Mouse (Mus musculus) CH12.LX (cell line): ENCODE data around the gene Twsg1.

ENCODE experiments used
- CTCF ChIP-seq, 2 experiments: IDR thresholded peaks in 1 of 2; conservative IDR thresholded peaks in 1 of 2; 2 replicates each; pipeline ENCODE4 v1.5.1; 2011 to 2012; ENCODE audit warnings: low read depth in 2 of 2, low read length in 2 of 2, improper control_type of control experiment in 1 of 2, inconsistent platforms in 1 of 2, mild to moderate bottlenecking in 1 of 2, moderate library complexity in 1 of 2
- E2F4 ChIP-seq: IDR thresholded peaks from 2 replicates; pipeline ENCODE4 v1.6.1; 2011; ENCODE audit warnings: low read depth, low read length, improper control_type of control experiment; ENCODE audit not compliant: insufficient replicate concordance
- EP300 ChIP-seq: IDR thresholded peaks from 2 replicates; pipeline ENCODE4 v1.6.1; 2011; ENCODE audit warnings: low read length, improper control_type of control experiment
- MAFK ChIP-seq: IDR thresholded peaks from 2 replicates; pipeline ENCODE4 v1.6.1; 2011; ENCODE audit warnings: low read length, improper control_type of control experiment; ENCODE audit not compliant: insufficient replicate concordance
- MAZ ChIP-seq: IDR thresholded peaks from 2 replicates; pipeline ENCODE4 v1.6.1; 2012; ENCODE audit warnings: low read depth, mild to moderate bottlenecking, inconsistent platforms, low read length, improper control_type of control experiment, moderate library complexity
- POLR2A ChIP-seq: IDR thresholded peaks from 2 replicates; pipeline ENCODE4 v1.6.1; 2011; ENCODE audit warnings: low read depth, mild to moderate bottlenecking, improper control_type of control experiment, low read length
- RAD21 ChIP-seq: IDR thresholded peaks from 2 replicates; pipeline ENCODE4 v1.6.1; 2011; ENCODE audit warnings: low read depth, mild to moderate bottlenecking, low read length, improper control_type of control experiment, moderate library complexity
- RCOR1 ChIP-seq: conservative IDR thresholded peaks from 2 replicates; pipeline ENCODE4 v1.6.1; 2012; ENCODE audit warnings: low read depth, mild to moderate bottlenecking, inconsistent platforms, low read length, improper control_type of control experiment
- SMC3 ChIP-seq: IDR thresholded peaks from 2 replicates; pipeline ENCODE4 v1.6.1; 2011; ENCODE audit warnings: low read depth, low read length, improper control_type of control experiment
- TCF12 ChIP-seq: IDR thresholded peaks from 2 replicates; pipeline ENCODE4 v1.6.1; 2014; ENCODE audit warnings: low read depth, mild to moderate bottlenecking, inconsistent platforms, low read length, improper control_type of control experiment
- UBTF ChIP-seq: IDR thresholded peaks from 2 replicates; pipeline ENCODE4 v1.6.1; 2012; ENCODE audit warnings: low read depth, mild to moderate bottlenecking, inconsistent platforms, low read length, improper control_type of control experiment, moderate library complexity
- USF2 ChIP-seq: conservative IDR thresholded peaks from 2 replicates; pipeline ENCODE4 v1.6.1; 2011; ENCODE audit warnings: low read depth, low read length, improper control_type of control experiment

GRCm38 (mm10) chr17:65873156-65873555 is 77.9 kb downstream of the Twsg1 start:
- TF ChIP-seq MAFK: no peak
- no peak for TF ChIP-seq POLR2A
- TF ChIP-seq SMC3: no peak
- TF ChIP-seq EP300: no peak
- no peak for TF ChIP-seq CTCF (conservative IDR thresholded peaks at IDR 0.05 in 1 of 2, IDR thresholded peaks at IDR 0.05 in 1 of 2; ENCODE audit: low read depth in 2 of 2, low read length in 2 of 2)
- no peak for TF ChIP-seq RAD21
- no peak for TF ChIP-seq RCOR1
- TF ChIP-seq USF2: no peak
- TF ChIP-seq E2F4: no peak
- TF ChIP-seq MAZ: no peak
- no peak for TF ChIP-seq UBTF
- TF ChIP-seq TCF12: no peak
